Mouse (Mus musculus): ENCODE data around the gene Plaur. TPM values are rescaled to one million over a fixed set of nuclear protein-coding genes. Genes with fewer than 3 reads are reported as not detected.

Plaur gene
- polyA plus RNA-seq, 1 experiment from 2014 or later: 1.8 TPM

- Histone ChIP-seq H3K4me3 (ENCODE audit: low read length) (no peak overlapping the region), H3K36me3 (ENCODE audit: control insufficient read depth, insufficient read depth, low read length) (no peaks in the 10 kb centered on the region), H3K27me3 (replicated peaks; ENCODE audit: control insufficient read depth, insufficient read depth, low read length) (no peaks in the 10 kb centered on the region), H3K27ac (ENCODE audit: low read depth, low read length) (no peak overlapping the region), H3K9me3 (ENCODE audit: control insufficient read depth, low read length) (no peaks in the 10 kb centered on the region), H3K4me1 (ENCODE audit: control insufficient read depth, insufficient read depth, low read depth, low read length) (no peaks in the 10 kb centered on the region), H3K4me2 (ENCODE audit: low read length) (no peak overlapping the region), H3K9ac (ENCODE audit: low read depth, low read length) (no peak overlapping the region)
- no peak for ATAC-seq
- WGBS: 91% methylated on average over 6 of the region's 6 CpGs
These were observed 61.4 kb downstream of the Plaur start for GRCm38 (mm10) chr7:24523723-24524122.

GRCm38 (mm10) chr7:24524978-24525377, 62.7 kb downstream of the Plaur start:
- Histone ChIP-seq H3K4me1 (ENCODE audit: control insufficient read depth, insufficient read depth, low read depth, low read length) (peaks cover 7% of the 10 kb centered on the region), H3K27me3 (replicated peaks; ENCODE audit: control insufficient read depth, insufficient read depth, low read length) (no peaks in the 10 kb centered on the region), H3K36me3 (ENCODE audit: control insufficient read depth, insufficient read depth, low read length) (no peaks in the 10 kb centered on the region), H3K4me2 (ENCODE audit: low read length) (no peak overlapping the region), H3K4me3 (ENCODE audit: low read length) (no peak overlapping the region), H3K27ac (ENCODE audit: low read depth, low read length) (no peak overlapping the region), H3K9me3 (ENCODE audit: control insufficient read depth, low read length) (no peaks in the 10 kb centered on the region), H3K9ac (ENCODE audit: low read depth, low read length) (no peak overlapping the region)
- 83% methylated on average over 6 of the region's 6 CpGs for WGBS
- no peak for ATAC-seq

Other genes starting within 250 kb of the Plaur start
- gene Zfp109, start 224.9 kb upstream of the Plaur start, polyA plus RNA-seq (2015; fragmentation: Nextera tagmentation; extraction: Ambion mirVana): 4.2 and 4.9 TPM in 2 replicates
- gene Zfp108, start 207.7 kb upstream of the Plaur start, polyA plus RNA-seq (2015; fragmentation: Nextera tagmentation; extraction: Ambion mirVana): 5.7 and 6.1 TPM in 2 replicates
- gene Zfp93, start 192.1 kb upstream of the Plaur start, polyA plus RNA-seq (2015; fragmentation: Nextera tagmentation; extraction: Ambion mirVana): 6.4 and 8.2 TPM in 2 replicates
- gene Zfp61, start 161.3 kb upstream of the Plaur start, polyA plus RNA-seq (2015; fragmentation: Nextera tagmentation; extraction: Ambion mirVana): 41.4 and 42.1 TPM in 2 replicates
- gene Zfp94, start 145.8 kb upstream of the Plaur start, polyA plus RNA-seq (2015; fragmentation: Nextera tagmentation; extraction: Ambion mirVana): 19.2 and 19.8 TPM in 2 replicates
- gene Tescl, start 128.5 kb upstream of the Plaur start, polyA plus RNA-seq (2015; fragmentation: Nextera tagmentation; extraction: Ambion mirVana): 0.25 and 0.44 TPM in 2 replicates
- not detected in 2 replicates for gene Lypd5, start 113.3 kb upstream of the Plaur start, polyA plus RNA-seq (2015; fragmentation: Nextera tagmentation; extraction: Ambion mirVana)
- 2.5 and 3.2 TPM in 2 replicates for gene Kcnn4, start 92.2 kb upstream of the Plaur start, polyA plus RNA-seq (2015; fragmentation: Nextera tagmentation; extraction: Ambion mirVana)
- 38.2 and 38.9 TPM in 2 replicates for gene Smg9, start 62.9 kb upstream of the Plaur start, polyA plus RNA-seq (2015; fragmentation: Nextera tagmentation; extraction: Ambion mirVana)
- not detected in 2 replicates for gene Irgc1, start 10.2 kb upstream of the Plaur start, polyA plus RNA-seq (2015; fragmentation: Nextera tagmentation; extraction: Ambion mirVana)
- 47.0 and 68.0 TPM in 2 replicates for gene Cadm4, start 19.5 kb downstream of the Plaur start, polyA plus RNA-seq (2015; fragmentation: Nextera tagmentation; extraction: Ambion mirVana)
- 272 and 277 TPM in 2 replicates for gene Zfp428, start 44.5 kb downstream of the Plaur start, polyA plus RNA-seq (2015; fragmentation: Nextera tagmentation; extraction: Ambion mirVana)
- 1.0 and 1.1 TPM in 2 replicates for gene AC161166.1, start 50.0 kb downstream of the Plaur start, polyA plus RNA-seq (2015; fragmentation: Nextera tagmentation; extraction: Ambion mirVana)
- gene Irgq, start 68.2 kb downstream of the Plaur start, polyA plus RNA-seq (2015; fragmentation: Nextera tagmentation; extraction: Ambion mirVana): 19.2 and 24.7 TPM in 2 replicates
- not detected in 2 replicates for gene Pinlyp, start 83.6 kb downstream of the Plaur start, polyA plus RNA-seq (2015; fragmentation: Nextera tagmentation; extraction: Ambion mirVana)
- 63.8 and 74.3 TPM in 2 replicates for gene Xrcc1, start 83.8 kb downstream of the Plaur start, polyA plus RNA-seq (2015; fragmentation: Nextera tagmentation; extraction: Ambion mirVana)
- 29.1 and 30.9 TPM in 2 replicates for gene Ethe1, start 125.1 kb downstream of the Plaur start, polyA plus RNA-seq (2015; fragmentation: Nextera tagmentation; extraction: Ambion mirVana)
- 17.1 and 17.7 TPM in 2 replicates for gene Zfp575, start 125.2 kb downstream of the Plaur start, polyA plus RNA-seq (2015; fragmentation: Nextera tagmentation; extraction: Ambion mirVana)
- gene Phldb3, start 148.3 kb downstream of the Plaur start, polyA plus RNA-seq (2015; fragmentation: Nextera tagmentation; extraction: Ambion mirVana): not detected in 2 replicates
- gene Lypd3, start 174.1 kb downstream of the Plaur start, polyA plus RNA-seq (2015; fragmentation: Nextera tagmentation; extraction: Ambion mirVana): 0.76 and 0.78 TPM in 2 replicates
- gene Tex101, start 214.2 kb downstream of the Plaur start, polyA plus RNA-seq (2015; fragmentation: Nextera tagmentation; extraction: Ambion mirVana): not detected in 2 replicates
- not detected in 2 replicates for gene BC049730, start 246.8 kb downstream of the Plaur start, polyA plus RNA-seq (2015; fragmentation: Nextera tagmentation; extraction: Ambion mirVana)

Measured in hindbrain, embryonic 16.5 days (tissue).